8 mouse cellular contexts compared by ENCODE assay signal in genomic region chr13:51729887-51730361, GRCm38 (mm10).
DNase-seq lines count a peak whose midpoint lies in the region; ATAC-seq and TF ChIP-seq lines count a peak whose summit lies in the region.

No protein-coding gene starts in this region.

- TF ChIP-seq CTCF in G1E (IDR thresholded peaks at IDR 0.05; ENCODE audit: low read depth, low read length), result no peak
- TF ChIP-seq CTCF in embryonic fibroblast, embryonic 13.5 days (IDR thresholded peaks at IDR 0.05; ENCODE audit: borderline replicate concordance, insufficient read depth, low read length), result 0 out of 2 replicates have a peak, but pooled peaks have one; percentile 2

- 14% methylated on average over 4 of the region's 4 CpGs for WGBS in intestine, embryonic 15.5 days
- WGBS in intestine, embryonic 16.5 days, result 18% methylated on average over 4 of the region's 4 CpGs
- 81% methylated on average over 3 of the region's 4 CpGs for WGBS in macrophage (ENCODE audit: missing documents)

- H3K79me2 ChIP-seq in macrophage (ENCODE audit: inconsistent target), result peaks cover 96% of the 10 kb centered on the region

- H3K4me2 ChIP-seq in intestine, embryonic 15.5 days (replicated peaks), result no peak overlapping the region
- H3K4me2 ChIP-seq in intestine, embryonic 16.5 days (ENCODE audit: low read depth, low read length), result no peak overlapping the region

- peaks cover 5% of the 10 kb centered on the region for H3K4me1 ChIP-seq in intestine, embryonic 15.5 days (replicated peaks)
- 0 out of 2 replicates have a peak, but pooled peaks cover 9% of the 10 kb centered on the region for H3K4me1 ChIP-seq in intestine, embryonic 16.5 days (ENCODE audit: control insufficient read depth, insufficient read depth, low read length)
- H3K4me1 ChIP-seq in G1E (ENCODE audit: insufficient read depth, low read depth, low read length), result peaks cover 94% of the 10 kb centered on the region
- H3K4me1 ChIP-seq in embryonic fibroblast, embryonic 13.5 days (ENCODE audit: control insufficient read depth, insufficient read depth, low read length), result peaks cover 4% of the 10 kb centered on the region; the same call in 1 of the 2 replicates

- peak; percentile 37 for DNase-seq in G1E (ENCODE audit: low spot score)
- DNase-seq in gastrocnemius, adult 8-10 months (ENCODE audit: low spot score in 2 of 2), result no peak
- no peak for DNase-seq in adrenal gland, postnatal 14 days

- H3K27ac ChIP-seq in intestine, embryonic 15.5 days, result no peak overlapping the region
- no peak overlapping the region for H3K27ac ChIP-seq in intestine, embryonic 16.5 days (ENCODE audit: low read length)
- no peak overlapping the region for H3K27ac ChIP-seq in embryonic fibroblast, embryonic 13.5 days (ENCODE audit: insufficient read depth, low read length)
- 0 out of 2 replicates have a peak overlapping the region, but pooled peaks have one; percentile 2 for H3K27ac ChIP-seq in macrophage

- peak; percentile 52; the same call in 1 of the 2 replicates for ATAC-seq in intestine, embryonic 15.5 days
- no peak for ATAC-seq in intestine, embryonic 16.5 days
- no peak for ATAC-seq in G1E (ENCODE audit: extremely low read depth, insufficient number of reproducible peaks, low FRiP score, poor library complexity, severe bottlenecking)
- ATAC-seq in erythroblast, adult 5-6 weeks (replicated peaks; ENCODE audit: low FRiP score, poor library complexity, severe bottlenecking), result no peak

- no peaks in the 10 kb centered on the region for H3K27me3 ChIP-seq in intestine, embryonic 15.5 days (replicated peaks)
- H3K27me3 ChIP-seq in intestine, embryonic 16.5 days (replicated peaks; ENCODE audit: control insufficient read depth, insufficient read depth, low read length), result no peaks in the 10 kb centered on the region
- no peaks in the 10 kb centered on the region for H3K27me3 ChIP-seq in G1E (ENCODE audit: insufficient read depth, low read length)

- H3K4me3 ChIP-seq in intestine, embryonic 15.5 days (replicated peaks), result no peak overlapping the region
- no peak overlapping the region for H3K4me3 ChIP-seq in intestine, embryonic 16.5 days (ENCODE audit: low read length)
- H3K4me3 ChIP-seq in G1E (ENCODE audit: low read depth, low read length), result peak overlapping the region; percentile 20; the same call in 1 of the 2 replicates
- no peak overlapping the region for H3K4me3 ChIP-seq in embryonic fibroblast, embryonic 13.5 days (ENCODE audit: insufficient read depth, low read length)
- H3K4me3 ChIP-seq in macrophage (ENCODE audit: inconsistent target), result no peak overlapping the region

- TF ChIP-seq POLR2A in embryonic fibroblast, embryonic 13.5 days (IDR thresholded peaks at IDR 0.05; ENCODE audit: low read depth, low read length), result no peak

- no peak overlapping the region for H3K9ac ChIP-seq in intestine, embryonic 15.5 days
- H3K9ac ChIP-seq in intestine, embryonic 16.5 days (ENCODE audit: low read depth, low read length), result no peak overlapping the region

- H3K9me3 ChIP-seq in intestine, embryonic 15.5 days, result no peaks in the 10 kb centered on the region
- H3K9me3 ChIP-seq in intestine, embryonic 16.5 days (ENCODE audit: control insufficient read depth, low read length), result no peaks in the 10 kb centered on the region
- H3K9me3 ChIP-seq in G1E (replicated peaks), result no peaks in the 10 kb centered on the region

- no peaks in the 10 kb centered on the region for H3K36me3 ChIP-seq in intestine, embryonic 15.5 days
- no peaks in the 10 kb centered on the region for H3K36me3 ChIP-seq in intestine, embryonic 16.5 days (ENCODE audit: control insufficient read depth, insufficient read depth, low read length)
- H3K36me3 ChIP-seq in G1E (replicated peaks), result peaks cover 80% of the 10 kb centered on the region
- peaks cover 47% of the 10 kb centered on the region for H3K36me3 ChIP-seq in macrophage (ENCODE audit: inconsistent target)
